Comparison of ENCODE assay signal across 11 mouse cellular contexts in genomic region chr10:86161783-86162271, GRCm38 (mm10).
DNase-seq lines count a peak whose midpoint lies in the region; ATAC-seq lines count a peak whose summit lies in the region.
"Had no signal": no experiment of that assay in that cellular context is flagged by ENCODE, and none has a peak within 500 bp of the region (broad histone marks: within the 10 kb centered on the region; RNA-seq: fewer than 3 reads in every experiment).

No protein-coding gene starts in this region.

- no peaks in the 10 kb centered on the region for H3K9me3 ChIP-seq in heart, embryonic 11.5 days (replicated peaks; ENCODE audit: control insufficient read depth, low read length)
- H3K9me3 ChIP-seq: embryonic facial prominence, embryonic 13.5 days had no signal

- no peak overlapping the region for H3K4me3 ChIP-seq in heart, embryonic 11.5 days (ENCODE audit: low read depth, low read length)
- H3K4me3 ChIP-seq: embryonic facial prominence, embryonic 13.5 days; layer of hippocampus, adult 2 months had no signal

- WGBS in heart, embryonic 11.5 days (ENCODE audit: insufficient replicate concordance) = 21% methylated on average over 6 of the region's 6 CpGs

- peaks cover 14% of the 10 kb centered on the region for H3K4me1 ChIP-seq in heart, embryonic 11.5 days (ENCODE audit: control insufficient read depth, insufficient read depth, low read length)

- peak overlapping the region; percentile 24; the same call in 1 of the 2 replicates for H3K4me2 ChIP-seq in heart, embryonic 11.5 days
- H3K4me2 ChIP-seq: embryonic facial prominence, embryonic 13.5 days had no signal

- intact Hi-C loops in left cerebral cortex, postnatal 14 days (cut with DNase I) = no loop called here

- peak; percentile 89 for ATAC-seq in heart, embryonic 11.5 days (replicated peaks; ENCODE audit: insufficient number of reproducible peaks, low FRiP score, low TSS enrichment)
- ATAC-seq: midbrain, embryonic 16.5 days had no signal

- H3K36me3 ChIP-seq in heart, embryonic 11.5 days (ENCODE audit: control insufficient read depth, insufficient read depth, low read length) = no peaks in the 10 kb centered on the region
- H3K36me3 ChIP-seq: embryonic facial prominence, embryonic 13.5 days had no signal

- no peak overlapping the region for H3K9ac ChIP-seq in heart, embryonic 11.5 days (ENCODE audit: low read depth, low read length)
- H3K9ac ChIP-seq: embryonic facial prominence, embryonic 13.5 days had no signal

- no peak overlapping the region for H3K27ac ChIP-seq in heart, embryonic 11.5 days (ENCODE audit: low read depth, low read length)
- H3K27ac ChIP-seq: embryonic facial prominence, embryonic 13.5 days; layer of hippocampus, adult 2 months had no signal

- DNase-seq in urinary bladder, postnatal 14 days (ENCODE audit: low spot score) = peak; percentile 5
- no peak for DNase-seq in urinary bladder, postnatal 4 days (ENCODE audit: low spot score in 2 of 2)
- peak; percentile 42 to 60 for DNase-seq in kidney, postnatal 25 days
- DNase-seq in yolk sac, embryonic 10.5 days (ENCODE audit: low spot score) = peak; percentile 25
- DNase-seq in left cerebral cortex, postnatal 14 days (ENCODE audit: low spot score in 2 of 2) = no peak
- DNase-seq in left cerebral cortex, adult 18-20 months (ENCODE audit: low spot score in 2 of 2) = no peak
- DNase-seq: cerebellum, adult 18-20 months had no signal

- H3K27me3 ChIP-seq in heart, embryonic 11.5 days (ENCODE audit: control insufficient read depth, insufficient read depth, low read length) = no peaks in the 10 kb centered on the region
- H3K27me3 ChIP-seq: embryonic facial prominence, embryonic 13.5 days had no signal

Comparison
In these comparisons a context has a peak if more than half of its experiments do, and no peak if none do; other contexts are left out.
1. DNase-seq: peak in urinary bladder, postnatal 14 days (single experiment), kidney, postnatal 25 days (2 of 2) and yolk sac, embryonic 10.5 days (single experiment); none in urinary bladder, postnatal 4 days (0 of 2), left cerebral cortex, postnatal 14 days (0 of 2) and left cerebral cortex, adult 18-20 months (0 of 2).